Mouse (Mus musculus) bone marrow macrophage, adult 2 months (primary cell): ENCODE measurements around the gene Ptpn18.

Source experiments
- CTCF ChIP-seq: IDR thresholded peaks from 2 replicates; pipeline ENCODE4 v1.5.1; 2012; ENCODE audit warnings: low read depth, mild to moderate bottlenecking, low read length, moderate library complexity
- POLR2A ChIP-seq: IDR thresholded peaks from 2 replicates; pipeline ENCODE4 v1.6.1; 2012; ENCODE audit warnings: mild to moderate bottlenecking, low read depth, low read length, borderline replicate concordance

- TF ChIP-seq CTCF, result no peak
- TF ChIP-seq POLR2A, result no peak
These were observed 30.4 kb downstream of the Ptpn18 start for GRCm38 (mm10) chr1:34489852-34490541.
